Mouse (Mus musculus): ENCODE data around the gene Tnmd. TPM values are rescaled to one million over a fixed set of nuclear protein-coding genes. Genes with fewer than 3 reads are reported as not detected.

Gene Tnmd
- polyA plus RNA-seq, 1 experiment from 2014 or later = 20.4 TPM

Other genes with a start within 250 kb of the Tnmd start
- 8.2 and 10.6 TPM in 2 replicates for gene Pcdh19, start 162.0 kb upstream of the Tnmd start, polyA plus RNA-seq (2015; fragmentation: Nextera tagmentation; extraction: Ambion mirVana)
- gene Tspan6, start 47.4 kb downstream of the Tnmd start, polyA plus RNA-seq (2015; fragmentation: Nextera tagmentation; extraction: Ambion mirVana) = 183 and 211 TPM in 2 replicates
- gene Srpx2, start 57.4 kb downstream of the Tnmd start, polyA plus RNA-seq (2015; fragmentation: Nextera tagmentation; extraction: Ambion mirVana) = 3.9 and 4.8 TPM in 2 replicates
- gene Sytl4, start 130.8 kb downstream of the Tnmd start, polyA plus RNA-seq (2015; fragmentation: Nextera tagmentation; extraction: Ambion mirVana) = 3.1 and 5.4 TPM in 2 replicates
- gene Cstf2, start 208.2 kb downstream of the Tnmd start, polyA plus RNA-seq (2015; fragmentation: Nextera tagmentation; extraction: Ambion mirVana) = 37.9 and 38.7 TPM in 2 replicates

Measured in embryonic facial prominence, embryonic 13.5 days (tissue).